Mouse (Mus musculus): ENCODE results near the gene Tns1.
"Not testable (repeated sequence)": the region's sequence is repeated elsewhere in the genome, so short reads cannot be mapped to it uniquely, and the experiment has no call there.

- not testable (repeated sequence) for TF ChIP-seq CTCF (IDR thresholded peaks at IDR 0.05; ENCODE audit: borderline replicate concordance, control insufficient read depth, extremely low read depth, insufficient read depth, low read length, poor library complexity); POLR2A (IDR thresholded peaks at IDR 0.05; ENCODE audit: control insufficient read depth, extremely low read depth, insufficient read depth, low read length, poor library complexity)
These were observed 35.4 kb upstream of the Tns1 start for GRCm38 (mm10) chr1:74159613-74160012.
